Mouse (Mus musculus): Measurements from ENCODE around the gene Eef1g. TPM values are rescaled to one million over a fixed set of nuclear protein-coding genes. Genes with fewer than 3 reads are reported as not detected.

The Eef1g gene
- polyA plus RNA-seq, 1 experiment from 2014 or later, result 472 TPM

DNA sequence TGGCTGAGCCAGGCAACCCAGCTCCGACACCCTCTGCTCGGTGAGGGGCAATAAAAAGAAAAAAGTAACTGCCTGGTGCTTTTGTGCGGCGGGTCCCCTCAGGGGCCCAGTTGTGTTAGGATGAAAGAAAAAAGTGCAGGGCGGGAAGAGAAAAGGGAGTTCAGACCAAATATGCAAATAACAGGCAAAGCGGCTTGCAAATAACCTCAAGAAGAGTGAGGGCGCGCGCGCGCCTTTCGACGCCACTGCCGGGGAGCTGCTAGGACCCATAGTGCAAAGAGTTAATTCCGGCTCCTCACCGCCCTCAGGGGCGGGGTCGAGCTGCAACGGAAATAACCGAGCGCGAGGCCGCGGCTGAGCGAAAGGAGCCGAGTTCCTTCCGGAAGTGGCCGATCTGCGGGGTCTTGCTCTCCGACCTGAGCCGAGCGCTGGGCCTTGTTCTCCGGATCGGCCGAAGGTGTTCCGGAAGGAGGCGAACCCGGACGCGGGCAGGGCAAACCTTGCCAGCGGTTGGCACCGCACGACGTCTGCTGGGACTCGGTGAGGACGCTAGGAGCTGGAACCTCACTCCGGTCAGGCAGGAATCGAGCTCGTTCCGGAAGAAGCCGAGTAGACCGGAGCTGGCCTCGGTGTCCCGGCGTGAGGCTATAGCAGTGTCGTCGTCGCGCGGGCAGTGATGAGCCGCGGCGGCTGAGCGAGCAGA lies 25.2 kb upstream of the Eef1g start, which contains the start of gene Mta2:
Gene Mta2, plus strand, starts transcription at position 361 of the 703 bp plus-strand sequence.
- ATAC-seq (replicated peaks; ENCODE audit: low FRiP score) (peak; percentile 97), DNase-seq (ENCODE audit: low spot score) (peak; percentile 99)
- H3K4me3 ChIP-seq (ENCODE audit: low read depth, low read length), result peak within 1 kb of the TSS; percentile 97
- peak within 1 kb of the TSS; percentile 65 for H3K4me2 ChIP-seq (ENCODE audit: low read depth, low read length, severe bottlenecking)
- no peaks in the 10 kb centered on the region for H3K9me3 ChIP-seq (ENCODE audit: control insufficient read depth, low read length)
- WGBS, result under 1% methylated on average over 64 of the region's 64 CpGs
- H3K9ac ChIP-seq (ENCODE audit: low read length), result peak within 1 kb of the TSS; percentile 99
- H3K4me1 ChIP-seq (replicated peaks; ENCODE audit: control insufficient read depth, insufficient read depth, low read length), result peaks cover 15% of the 10 kb centered on the region; the same call in 1 of the 2 replicates
- peaks cover 9% of the 10 kb centered on the region for H3K36me3 ChIP-seq (ENCODE audit: control insufficient read depth, insufficient read depth, low read length)
- peak within 1 kb of the TSS; percentile 94 for H3K27ac ChIP-seq (ENCODE audit: low read depth, low read length)
- no peaks in the 10 kb centered on the region for H3K27me3 ChIP-seq (ENCODE audit: control insufficient read depth, insufficient read depth, low read length)

DNA sequence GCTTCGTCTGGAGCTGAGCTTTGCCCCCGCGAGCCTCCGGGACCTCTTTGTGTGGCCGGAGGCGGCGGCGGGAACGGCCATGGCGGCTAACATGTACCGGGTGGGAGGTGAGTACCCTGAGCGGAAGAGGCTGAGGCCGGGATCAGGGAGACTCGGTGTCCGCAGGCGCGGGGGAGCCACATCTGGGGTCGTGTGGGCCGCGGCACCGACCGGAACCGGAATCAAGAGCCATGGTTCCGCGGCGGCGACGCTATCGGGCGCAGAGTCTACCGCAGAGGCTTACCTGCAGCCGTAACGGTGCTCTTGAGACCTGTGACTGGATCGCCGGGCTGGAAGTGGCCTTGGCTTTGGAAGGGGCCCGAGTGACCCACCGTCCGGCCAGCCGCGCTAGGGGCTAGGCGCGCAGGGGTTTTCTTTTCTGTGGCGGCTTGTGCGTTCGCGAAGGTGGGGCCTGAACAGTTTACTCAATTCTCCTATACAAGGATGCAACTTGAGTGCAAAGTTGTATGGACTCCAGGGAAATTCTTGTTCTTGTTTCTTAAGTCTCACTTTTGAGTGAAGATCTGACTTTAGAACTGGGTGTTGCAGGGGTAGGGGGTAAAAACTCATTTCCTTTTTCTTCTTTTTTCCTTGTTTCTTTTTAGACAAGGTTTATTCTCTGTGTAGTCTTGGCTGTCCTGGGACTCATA lies 24.4 kb upstream of the Eef1g start:
- Histone ChIP-seq H3K27me3 (ENCODE audit: control insufficient read depth, insufficient read depth, low read length) (no peaks in the 10 kb centered on the region), H3K36me3 (ENCODE audit: control insufficient read depth, insufficient read depth, low read length) (peaks cover 15% of the 10 kb centered on the region), H3K4me3 (ENCODE audit: low read depth, low read length) (peak overlapping the region; percentile 97), H3K9ac (ENCODE audit: low read length) (peak overlapping the region; percentile 99), H3K4me1 (replicated peaks; ENCODE audit: control insufficient read depth, insufficient read depth, low read length) (peaks cover 15% of the 10 kb centered on the region; the same call in 1 of the 2 replicates), H3K27ac (ENCODE audit: low read depth, low read length) (peak overlapping the region; percentile 94), H3K9me3 (ENCODE audit: control insufficient read depth, low read length) (no peaks in the 10 kb centered on the region), H3K4me2 (ENCODE audit: low read depth, low read length, severe bottlenecking) (peak overlapping the region; percentile 65)
- ATAC-seq (replicated peaks; ENCODE audit: low FRiP score) (peak; percentile 55), DNase-seq (ENCODE audit: low spot score) (no peak)
- under 1% methylated on average over 46 of the region's 46 CpGs for WGBS

DNA sequence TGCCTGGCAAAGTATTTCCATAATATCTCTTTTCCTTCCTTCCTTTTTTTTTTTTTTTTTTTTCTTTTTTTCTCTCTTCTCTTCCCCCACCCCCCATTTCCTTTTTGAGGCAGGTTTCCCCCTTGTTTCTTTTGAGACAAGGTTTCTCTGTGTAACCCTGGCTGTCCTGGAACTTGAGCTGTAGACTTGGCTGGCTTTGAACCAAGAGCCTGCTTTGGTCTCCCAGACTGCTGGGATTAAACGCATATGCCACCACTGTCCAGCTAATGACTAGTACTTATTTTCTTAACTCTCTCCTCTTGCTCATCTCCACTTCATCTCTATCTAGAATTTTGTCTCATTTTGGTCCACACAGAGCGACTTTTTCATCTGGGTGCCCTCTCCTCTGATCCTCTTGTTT lies 23.8 kb upstream of the Eef1g start:
- H3K27ac ChIP-seq (ENCODE audit: low read depth, low read length), result no peak overlapping the region

DNA sequence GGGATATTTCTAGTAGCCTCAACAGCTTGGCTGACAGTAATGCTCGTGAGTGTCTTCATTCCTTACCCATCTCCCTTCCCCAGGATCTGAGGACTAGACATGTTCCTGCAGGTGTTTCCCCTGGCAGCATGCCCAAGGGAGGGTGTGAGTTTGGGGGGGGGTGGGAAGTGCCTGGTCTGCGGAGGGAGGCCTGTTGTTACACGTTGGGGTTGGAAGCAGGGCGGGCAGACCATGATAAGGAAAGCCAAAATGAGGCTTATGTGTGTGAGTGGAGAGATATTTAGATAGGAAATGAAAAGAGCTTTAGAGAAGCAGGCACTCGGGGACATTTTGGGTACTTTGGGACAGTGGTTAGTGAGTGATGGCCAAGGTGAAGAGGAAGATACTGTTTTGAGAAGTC lies 22.8 kb upstream of the Eef1g start:
- Histone ChIP-seq H3K4me1 (replicated peaks; ENCODE audit: control insufficient read depth, insufficient read depth, low read length) (peaks cover 15% of the 10 kb centered on the region; the same call in 1 of the 2 replicates), H3K4me2 (ENCODE audit: low read depth, low read length, severe bottlenecking) (peak overlapping the region; percentile 32; the same call in 1 of the 2 replicates), H3K9me3 (ENCODE audit: control insufficient read depth, low read length) (no peaks in the 10 kb centered on the region), H3K4me3 (ENCODE audit: low read depth, low read length) (peak overlapping the region; percentile 5; the same call in 1 of the 2 replicates), H3K27ac (ENCODE audit: low read depth, low read length) (no peak overlapping the region), H3K9ac (ENCODE audit: low read length) (no peak overlapping the region), H3K36me3 (ENCODE audit: control insufficient read depth, insufficient read depth, low read length) (peaks cover 29% of the 10 kb centered on the region), H3K27me3 (ENCODE audit: control insufficient read depth, insufficient read depth, low read length) (no peaks in the 10 kb centered on the region)
- ATAC-seq (replicated peaks; ENCODE audit: low FRiP score) (no peak), DNase-seq (ENCODE audit: low spot score) (peak; percentile 47)
- 81% methylated on average over 5 of the region's 5 CpGs for WGBS

More for the DNA sequence above, 23.8 kb upstream of the Eef1g start:
- H3K4me2 ChIP-seq (ENCODE audit: low read depth, low read length, severe bottlenecking), result peak overlapping the region; percentile 65
- no peaks in the 10 kb centered on the region for H3K27me3 ChIP-seq (ENCODE audit: control insufficient read depth, insufficient read depth, low read length)
- no peak for ATAC-seq (replicated peaks; ENCODE audit: low FRiP score)
- 78% methylated on average over 2 of the region's 2 CpGs for WGBS
- H3K4me1 ChIP-seq (replicated peaks; ENCODE audit: control insufficient read depth, insufficient read depth, low read length), result peaks cover 15% of the 10 kb centered on the region; the same call in 1 of the 2 replicates
- H3K9ac ChIP-seq (ENCODE audit: low read length), result peak overlapping the region; percentile 99
- no peaks in the 10 kb centered on the region for H3K9me3 ChIP-seq (ENCODE audit: control insufficient read depth, low read length)
- no peak for DNase-seq (ENCODE audit: low spot score)
- peak overlapping the region; percentile 97 for H3K4me3 ChIP-seq (ENCODE audit: low read depth, low read length)
- H3K36me3 ChIP-seq (ENCODE audit: control insufficient read depth, insufficient read depth, low read length), result peaks cover 21% of the 10 kb centered on the region

DNA sequence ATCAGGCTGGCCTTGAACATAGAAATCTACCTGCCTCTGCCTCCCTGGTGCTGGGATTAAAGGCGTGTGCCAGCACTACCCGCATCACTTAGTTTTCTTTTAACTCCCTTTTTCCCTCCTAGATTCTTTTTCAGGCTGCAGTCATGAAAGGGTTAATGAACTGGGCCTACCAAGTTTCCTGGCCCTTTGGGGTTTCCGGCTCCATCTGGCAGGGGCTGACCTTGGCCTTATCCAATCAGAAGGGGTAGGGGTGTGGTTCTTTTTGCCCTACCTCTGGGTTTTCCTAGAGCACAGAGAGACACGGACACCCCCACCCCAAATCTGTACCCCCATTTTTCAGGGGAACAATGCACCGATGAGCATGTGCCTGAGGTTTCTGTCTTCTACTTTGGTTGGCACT lies 22.1 kb upstream of the Eef1g start:
- no peak overlapping the region for H3K4me2 ChIP-seq (ENCODE audit: low read depth, low read length, severe bottlenecking)
- WGBS, result 49% methylated on average over 5 of the region's 5 CpGs
- no peak overlapping the region for H3K9ac ChIP-seq (ENCODE audit: low read length)
- H3K27ac ChIP-seq (ENCODE audit: low read depth, low read length), result no peak overlapping the region
- H3K4me3 ChIP-seq (ENCODE audit: low read depth, low read length), result no peak overlapping the region
- H3K4me1 ChIP-seq (replicated peaks; ENCODE audit: control insufficient read depth, insufficient read depth, low read length), result peaks cover 15% of the 10 kb centered on the region; the same call in 1 of the 2 replicates
- no peaks in the 10 kb centered on the region for H3K9me3 ChIP-seq (ENCODE audit: control insufficient read depth, low read length)
- no peaks in the 10 kb centered on the region for H3K27me3 ChIP-seq (ENCODE audit: control insufficient read depth, insufficient read depth, low read length)
- H3K36me3 ChIP-seq (ENCODE audit: control insufficient read depth, insufficient read depth, low read length), result peaks cover 33% of the 10 kb centered on the region
- peak; percentile 79 for DNase-seq (ENCODE audit: low spot score)
- no peak for ATAC-seq (replicated peaks; ENCODE audit: low FRiP score)

DNA sequence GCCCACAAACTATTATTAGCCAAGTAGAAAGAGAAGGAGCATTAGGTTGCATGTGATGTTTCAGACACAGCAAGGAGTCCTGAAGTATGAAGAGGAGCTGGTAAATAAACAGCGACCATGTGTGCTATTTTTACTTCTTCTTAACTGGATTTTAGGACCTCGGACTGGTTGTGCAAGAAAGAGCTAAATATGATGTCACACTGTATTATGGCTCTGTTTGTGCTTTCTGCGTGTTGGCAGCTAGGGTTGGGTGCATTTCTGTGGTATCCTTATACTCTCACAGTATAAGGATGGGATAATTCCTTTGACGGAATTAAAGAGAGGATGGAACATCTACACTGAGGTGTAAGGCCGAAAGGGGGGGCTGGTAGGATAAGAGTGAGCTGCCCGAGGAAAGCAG lies 21.6 kb upstream of the Eef1g start:
- no peak for DNase-seq (ENCODE audit: low spot score)
- WGBS, result 87% methylated on average over 6 of the region's 6 CpGs
- ATAC-seq (replicated peaks; ENCODE audit: low FRiP score), result no peak
- no peak overlapping the region for H3K4me3 ChIP-seq (ENCODE audit: low read depth, low read length)
- H3K27me3 ChIP-seq (ENCODE audit: control insufficient read depth, insufficient read depth, low read length), result no peaks in the 10 kb centered on the region
- H3K36me3 ChIP-seq (ENCODE audit: control insufficient read depth, insufficient read depth, low read length), result peaks cover 33% of the 10 kb centered on the region
- H3K4me2 ChIP-seq (ENCODE audit: low read depth, low read length, severe bottlenecking), result no peak overlapping the region
- H3K9ac ChIP-seq (ENCODE audit: low read length), result no peak overlapping the region
- H3K4me1 ChIP-seq (replicated peaks; ENCODE audit: control insufficient read depth, insufficient read depth, low read length), result peaks cover 15% of the 10 kb centered on the region; the same call in 1 of the 2 replicates
- no peaks in the 10 kb centered on the region for H3K9me3 ChIP-seq (ENCODE audit: control insufficient read depth, low read length)
- H3K27ac ChIP-seq (ENCODE audit: low read depth, low read length), result no peak overlapping the region

DNA sequence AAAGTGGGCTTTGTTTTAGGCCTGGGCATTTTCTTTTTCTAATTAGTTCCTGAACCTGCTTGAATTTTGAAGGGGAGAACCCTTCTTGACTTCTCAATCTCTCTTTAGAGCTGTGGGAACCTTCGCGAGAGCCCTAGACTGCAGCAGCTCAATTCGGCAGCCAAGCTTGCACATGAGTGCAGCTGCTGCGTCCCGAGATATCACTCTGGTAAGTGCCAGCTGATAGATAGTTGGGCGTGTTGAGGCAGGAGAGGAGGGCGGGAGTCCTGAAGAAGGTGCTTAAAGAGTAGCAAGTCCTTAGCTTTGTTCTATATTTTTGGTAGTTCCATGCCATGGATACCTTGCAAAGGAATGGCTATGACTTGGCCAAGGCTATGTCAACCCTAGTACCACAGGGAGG lies 19.9 kb upstream of the Eef1g start:
- Histone ChIP-seq H3K36me3 (ENCODE audit: control insufficient read depth, insufficient read depth, low read length) (peaks cover 39% of the 10 kb centered on the region), H3K27me3 (ENCODE audit: control insufficient read depth, insufficient read depth, low read length) (no peaks in the 10 kb centered on the region), H3K4me3 (ENCODE audit: low read depth, low read length) (no peak overlapping the region), H3K9ac (ENCODE audit: low read length) (no peak overlapping the region), H3K9me3 (ENCODE audit: control insufficient read depth, low read length) (no peaks in the 10 kb centered on the region), H3K4me1 (replicated peaks; ENCODE audit: control insufficient read depth, insufficient read depth, low read length) (peaks cover 9% of the 10 kb centered on the region; the same call in 1 of the 2 replicates), H3K27ac (ENCODE audit: low read depth, low read length) (no peak overlapping the region), H3K4me2 (ENCODE audit: low read depth, low read length, severe bottlenecking) (no peak overlapping the region)
- 91% methylated on average over 7 of the region's 7 CpGs for WGBS
- DNase-seq (ENCODE audit: low spot score) (no peak), ATAC-seq (replicated peaks; ENCODE audit: low FRiP score) (no peak)

DNA sequence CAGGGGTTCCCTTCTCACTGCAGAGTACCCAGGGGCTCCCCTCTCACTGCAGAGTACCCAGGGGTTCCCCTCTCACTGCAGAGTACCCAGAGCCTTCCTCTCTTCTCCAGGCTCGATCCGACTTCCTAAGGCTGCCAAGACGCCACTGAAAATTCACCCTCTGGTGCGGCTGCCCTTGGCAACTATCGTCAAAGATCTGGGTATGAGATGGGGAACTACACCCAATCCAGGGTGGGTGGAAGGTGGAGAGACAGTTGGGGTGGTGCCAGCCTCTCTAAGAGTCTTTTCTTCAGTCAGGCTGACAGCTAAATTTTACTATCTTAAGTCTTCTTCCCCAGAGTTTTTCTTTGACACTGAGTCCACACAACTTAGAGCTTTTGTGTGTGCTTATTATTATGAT lies 16.7 kb upstream of the Eef1g start:
- 95% methylated on average over 5 of the region's 5 CpGs for WGBS

More for the DNA sequence above, 16.7 kb upstream of the Eef1g start:
- peaks cover 7% of the 10 kb centered on the region for H3K4me1 ChIP-seq (replicated peaks; ENCODE audit: control insufficient read depth, insufficient read depth, low read length)
- no peak overlapping the region for H3K9ac ChIP-seq (ENCODE audit: low read length)
- no peak overlapping the region for H3K4me3 ChIP-seq (ENCODE audit: low read depth, low read length)
- H3K4me2 ChIP-seq (ENCODE audit: low read depth, low read length, severe bottlenecking), result no peak overlapping the region
- ATAC-seq (replicated peaks; ENCODE audit: low FRiP score) (no peak), DNase-seq (ENCODE audit: low spot score) (no peak)
- H3K27me3 ChIP-seq (ENCODE audit: control insufficient read depth, insufficient read depth, low read length), result no peaks in the 10 kb centered on the region
- no peaks in the 10 kb centered on the region for H3K9me3 ChIP-seq (ENCODE audit: control insufficient read depth, low read length)
- peaks cover 41% of the 10 kb centered on the region for H3K36me3 ChIP-seq (ENCODE audit: control insufficient read depth, insufficient read depth, low read length)
- H3K27ac ChIP-seq (ENCODE audit: low read depth, low read length), result no peak overlapping the region

Measured in forebrain, embryonic 11.5 days (tissue).